Mouse (Mus musculus): Measurements from ENCODE around the gene Foxo3.

Gene Foxo3

GRCm38 (mm10) chr10:42276507-42277345 lies at the start of gene Foxo3:
Gene Foxo3 (minus strand): TSS chr10:42276755.
- peak; percentile 99 for DNase-seq (ENCODE audit: inconsistent ontology term)

DNA sequence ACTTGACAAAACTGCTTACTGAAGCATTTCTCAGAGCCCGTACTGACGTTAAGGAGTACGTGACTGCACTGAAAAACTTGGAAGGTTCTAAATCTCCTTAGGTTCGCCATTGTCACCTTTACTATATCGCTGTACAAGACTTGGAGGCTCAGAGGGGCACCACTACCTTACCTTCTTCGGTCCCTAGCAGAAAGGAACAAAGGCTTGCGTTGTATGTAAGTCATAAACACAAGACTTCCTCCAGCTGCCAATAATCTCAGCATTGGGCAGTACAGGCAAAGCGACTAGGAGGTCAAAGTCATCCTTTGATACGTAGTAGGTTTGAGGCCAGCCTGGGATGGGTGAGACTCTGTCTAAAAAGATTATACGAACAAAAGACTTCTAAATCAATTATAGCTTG lies 48.8 kb upstream of the Foxo3 start:
- DNase-seq (ENCODE audit: inconsistent ontology term): no peak

GRCm38 (mm10) chr10:42323978-42324377 lies 47.4 kb upstream of the Foxo3 start:
- no peak for DNase-seq (ENCODE audit: inconsistent ontology term)

DNA sequence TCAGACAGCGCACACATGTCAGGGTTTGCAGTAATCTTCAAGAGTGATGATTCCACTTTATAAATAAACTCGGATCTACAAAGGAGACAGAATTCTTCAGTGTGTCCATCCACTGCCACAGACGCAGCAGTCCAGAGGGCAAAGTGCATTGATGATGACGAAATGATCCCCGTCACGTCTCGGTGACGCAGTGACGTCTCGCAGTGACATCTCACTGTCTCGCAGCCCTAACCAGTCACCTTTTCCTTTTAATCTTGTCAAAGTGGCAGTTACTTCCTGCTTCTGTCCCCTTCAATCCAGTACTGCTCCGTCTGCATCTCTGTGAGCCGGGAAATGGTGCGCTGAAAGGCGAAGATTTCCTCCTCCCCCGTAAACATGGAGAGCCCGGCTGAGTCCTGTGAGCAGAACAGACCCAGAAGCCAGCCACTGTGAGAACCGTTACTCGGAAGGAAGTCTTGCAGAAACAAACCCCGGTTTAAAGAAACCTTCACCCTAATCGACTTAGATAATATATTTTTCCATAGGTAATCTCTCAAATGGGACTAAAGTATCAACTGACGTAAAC lies 36.7 kb upstream of the Foxo3 start:
- no peak for DNase-seq (ENCODE audit: inconsistent ontology term)

- DNase-seq (ENCODE audit: inconsistent ontology term): no peak
Measured at GRCm38 (mm10) chr10:42312557-42312956, 36.0 kb upstream of the Foxo3 start.

- no peak for DNase-seq (ENCODE audit: inconsistent ontology term)
Measured at GRCm38 (mm10) chr10:42308687-42308987, 32.1 kb upstream of the Foxo3 start.

DNA sequence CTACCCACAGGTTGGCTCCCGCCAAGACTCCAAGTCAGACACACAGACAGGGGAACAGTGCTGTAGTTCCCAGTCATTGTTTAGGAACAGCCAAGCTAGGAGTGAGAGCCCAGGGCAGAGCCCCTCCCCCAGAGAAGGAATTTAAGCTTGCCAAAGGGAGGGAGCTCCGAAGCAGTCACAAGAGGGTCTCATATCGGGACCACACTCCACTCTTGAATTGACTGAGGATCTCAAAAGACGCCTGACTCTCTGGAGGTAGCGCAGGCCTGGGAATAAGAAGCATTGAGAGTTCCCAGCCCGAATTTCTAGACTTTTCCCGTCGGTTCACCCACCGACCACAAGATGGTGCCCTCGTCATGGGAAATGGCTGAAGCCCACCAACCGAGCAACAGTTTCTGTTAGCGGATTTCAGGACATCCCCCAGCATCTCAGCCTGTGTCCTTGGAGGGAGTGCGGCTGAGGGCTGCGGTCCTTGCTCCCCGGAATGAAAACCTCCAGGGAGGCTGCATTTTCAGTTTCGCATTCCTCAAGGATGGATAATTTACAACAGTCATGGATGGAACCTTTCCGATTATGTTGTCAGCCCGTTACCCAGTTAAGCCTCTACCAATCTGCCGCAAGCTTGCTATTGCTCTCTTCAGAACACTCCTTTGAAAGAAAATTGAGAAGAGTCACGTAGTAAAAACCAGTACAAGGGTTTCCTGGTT lies 31.6 kb upstream of the Foxo3 start:
- peak; percentile 81 for DNase-seq (ENCODE audit: inconsistent ontology term)

- DNase-seq (ENCODE audit: inconsistent ontology term): no peak
Measured at GRCm38 (mm10) chr10:42306422-42306821, 29.9 kb upstream of the Foxo3 start.

GRCm38 (mm10) chr10:42300805-42301204 lies 24.2 kb upstream of the Foxo3 start:
- DNase-seq (ENCODE audit: inconsistent ontology term): no peak

GRCm38 (mm10) chr10:42299967-42300366 lies 23.4 kb upstream of the Foxo3 start:
- DNase-seq (ENCODE audit: inconsistent ontology term): no peak

DNA sequence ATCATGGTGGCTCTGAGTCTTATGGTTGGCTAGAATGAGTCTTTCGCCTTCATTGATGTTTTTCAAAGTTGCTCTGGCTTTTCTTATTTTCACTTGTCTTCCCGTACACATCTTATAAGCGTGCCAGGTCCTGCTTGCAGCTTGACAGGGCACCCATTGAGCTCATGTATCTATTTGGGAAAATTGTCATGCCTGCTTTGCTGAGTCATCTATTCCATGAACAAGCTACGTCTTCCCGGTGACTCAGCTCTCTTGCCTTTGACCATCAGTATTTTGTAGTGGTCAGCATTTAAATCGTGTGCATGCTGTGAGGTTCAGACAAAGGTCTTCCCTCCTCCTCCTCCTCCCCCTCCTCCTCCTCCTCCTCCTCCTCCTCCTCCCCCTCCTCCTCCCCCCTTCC lies 22.9 kb upstream of the Foxo3 start:
- peak; percentile 42 for DNase-seq (ENCODE audit: inconsistent ontology term)

DNA sequence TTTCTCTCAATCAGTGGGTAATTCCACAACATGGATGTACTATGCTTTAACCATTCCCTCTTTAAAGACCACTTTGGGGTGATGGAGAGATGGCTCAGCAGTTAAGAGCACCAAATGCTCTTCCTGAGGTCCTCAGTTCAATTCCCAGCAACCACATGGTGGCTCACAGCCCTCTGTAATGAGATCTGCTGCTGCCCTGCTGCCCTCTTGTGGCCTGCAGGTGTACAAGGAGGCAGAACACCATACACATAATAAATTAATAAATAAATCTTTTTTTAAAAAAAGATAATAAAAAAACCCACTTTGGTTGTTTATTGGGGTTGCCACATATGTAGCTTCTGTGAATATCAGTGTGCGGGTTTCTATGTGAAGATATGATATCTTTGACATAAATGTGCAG lies 21.4 kb upstream of the Foxo3 start:
- no peak for DNase-seq (ENCODE audit: inconsistent ontology term)

DNA sequence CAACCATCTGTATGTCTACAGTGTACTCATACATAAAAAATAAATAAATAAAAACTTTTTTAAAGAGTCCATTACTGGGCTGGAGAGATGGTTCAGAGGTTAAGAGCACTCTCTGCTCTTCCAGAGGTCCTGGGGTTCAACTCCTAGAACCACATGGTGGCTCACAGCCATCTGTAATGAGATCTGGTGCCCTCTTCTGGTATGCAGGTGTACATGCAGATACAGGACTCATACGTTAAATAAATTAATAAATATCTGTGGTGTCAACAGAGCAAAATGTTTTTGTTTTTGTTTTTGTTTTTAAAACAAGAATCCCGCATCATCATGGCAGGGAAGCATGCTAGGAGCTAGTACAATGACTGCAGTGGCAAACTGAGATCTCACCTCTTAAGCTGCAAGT lies 20.6 kb upstream of the Foxo3 start:
- DNase-seq (ENCODE audit: inconsistent ontology term): no peak

- no peak for DNase-seq (ENCODE audit: inconsistent ontology term)
Measured at GRCm38 (mm10) chr10:42296559-42296958, 20.0 kb upstream of the Foxo3 start.

DNA sequence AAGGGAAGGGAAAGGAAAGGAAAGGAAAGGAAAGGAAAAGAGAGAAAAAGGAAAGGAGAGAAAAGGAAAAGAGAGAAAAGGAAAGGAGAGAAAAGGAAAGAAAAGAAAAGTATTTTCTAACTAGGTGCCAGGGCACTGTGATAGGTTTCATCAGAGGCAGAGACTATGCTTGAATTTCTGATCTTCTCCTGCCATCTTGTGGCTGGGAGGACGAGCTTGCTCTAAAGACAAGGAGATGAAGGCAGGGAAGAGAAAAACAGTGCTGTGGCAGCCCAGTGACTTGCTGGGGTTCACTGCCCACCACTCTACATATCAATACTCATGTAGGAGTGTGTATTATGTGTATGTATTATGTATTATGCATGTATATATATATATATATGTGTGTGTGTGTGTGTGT lies 18.5 kb upstream of the Foxo3 start:
- peak; percentile 58 for DNase-seq (ENCODE audit: inconsistent ontology term)

GRCm38 (mm10) chr10:42294392-42294791 lies 17.8 kb upstream of the Foxo3 start:
- DNase-seq (ENCODE audit: inconsistent ontology term): peak; percentile 90

GRCm38 (mm10) chr10:42293877-42294276 lies 17.3 kb upstream of the Foxo3 start:
- DNase-seq (ENCODE audit: inconsistent ontology term): no peak

- DNase-seq (ENCODE audit: inconsistent ontology term): no peak
Measured at GRCm38 (mm10) chr10:42291360-42291759, 14.8 kb upstream of the Foxo3 start.

DNA sequence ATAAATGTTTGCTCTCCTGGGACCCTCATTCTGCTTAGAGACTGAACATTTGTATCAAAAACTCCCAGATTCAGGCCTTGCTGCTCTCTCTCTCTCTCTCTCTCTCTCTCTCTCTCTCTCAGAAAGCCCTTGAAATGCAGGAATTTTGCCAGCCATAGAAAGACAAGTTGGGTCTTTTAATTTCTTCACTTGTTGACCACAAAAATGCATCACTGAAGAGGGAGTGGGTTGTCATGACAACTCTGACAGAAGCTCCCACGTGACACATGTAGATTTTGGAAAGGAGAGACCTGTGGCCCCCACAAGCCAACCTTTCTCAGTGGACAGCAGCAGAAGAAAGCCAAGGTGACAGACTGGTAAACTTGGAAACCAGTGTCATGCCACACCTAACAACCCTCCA lies 11.1 kb upstream of the Foxo3 start:
- DNase-seq (ENCODE audit: inconsistent ontology term): peak; percentile 85

GRCm38 (mm10) chr10:42278307-42278850 lies 1.8 kb upstream of the Foxo3 start:
- no peak for DNase-seq (ENCODE audit: inconsistent ontology term)

- DNase-seq (ENCODE audit: inconsistent ontology term): peak; percentile 99
Measured at GRCm38 (mm10) chr10:42277476-42278306, 1.1 kb upstream of the Foxo3 start.

Measured in Muller cell, postnatal 12 days (primary cell).